ENCODE assay signal across 8 mouse cellular contexts in genomic region chr8:120666807-120667470, GRCm38 (mm10). TPM values are rescaled to one million over a fixed set of nuclear protein-coding genes. Genes with fewer than 3 reads are reported as not detected.
DNase-seq lines count a peak whose midpoint lies in the region; ATAC-seq lines count a peak whose summit lies in the region.

No protein-coding gene starts in this region.

- H3K36me3 ChIP-seq in lung, embryonic 15.5 days = peaks cover 22% of the 10 kb centered on the region
- H3K36me3 ChIP-seq in intestine, embryonic 14.5 days (ENCODE audit: control insufficient read depth, insufficient read depth, low read length) = peaks cover 27% of the 10 kb centered on the region
- H3K36me3 ChIP-seq in neural tube, embryonic 14.5 days (ENCODE audit: control insufficient read depth, insufficient read depth, low read length) = peaks cover 10% of the 10 kb centered on the region; the same call in 1 of the 2 replicates

- 3% methylated on average over 17 of the region's 17 CpGs for WGBS in lung, embryonic 15.5 days
- 4% methylated on average over 17 of the region's 17 CpGs for WGBS in intestine, embryonic 14.5 days
- 4% methylated on average over 17 of the region's 17 CpGs for WGBS in neural tube, embryonic 14.5 days

- H3K9ac ChIP-seq in lung, embryonic 15.5 days = peak overlapping the region; percentile 88
- H3K9ac ChIP-seq in intestine, embryonic 14.5 days (ENCODE audit: low read length) = peak overlapping the region; percentile 96
- H3K9ac ChIP-seq in neural tube, embryonic 14.5 days (replicated peaks; ENCODE audit: low read depth, low read length) = peak overlapping the region; percentile 94

- H3K4me3 ChIP-seq in lung, embryonic 15.5 days = peak overlapping the region; percentile 81
- H3K4me3 ChIP-seq in intestine, embryonic 14.5 days (ENCODE audit: low read depth, low read length) = peak overlapping the region; percentile 99
- H3K4me3 ChIP-seq in neural tube, embryonic 14.5 days (ENCODE audit: low read depth, low read length) = peak overlapping the region; percentile 93

- no peaks in the 10 kb centered on the region for H3K9me3 ChIP-seq in lung, embryonic 15.5 days
- H3K9me3 ChIP-seq in intestine, embryonic 14.5 days (ENCODE audit: control insufficient read depth, low read length) = no peaks in the 10 kb centered on the region
- no peaks in the 10 kb centered on the region for H3K9me3 ChIP-seq in neural tube, embryonic 14.5 days (ENCODE audit: control insufficient read depth, low read length)

- H3K4me2 ChIP-seq in lung, embryonic 15.5 days = peak overlapping the region; percentile 82
- peak overlapping the region; percentile 89 for H3K4me2 ChIP-seq in intestine, embryonic 14.5 days (ENCODE audit: low read length)
- H3K4me2 ChIP-seq in neural tube, embryonic 14.5 days (ENCODE audit: low read depth, low read length) = peak overlapping the region; percentile 90

- no peak for ATAC-seq in lung, embryonic 15.5 days (ENCODE audit: borderline replicate concordance, extremely low read depth, low FRiP score, low TSS enrichment)
- ATAC-seq in intestine, embryonic 14.5 days (replicated peaks; ENCODE audit: low FRiP score, low TSS enrichment, low read depth) = no peak
- ATAC-seq in neural tube, embryonic 14.5 days (ENCODE audit: low read depth) = no peak
- ATAC-seq in activated CD4-positive, CD25-positive, alpha-beta regulatory T cell, adult 4 months = no peak

- peaks cover 38% of the 10 kb centered on the region for H3K4me1 ChIP-seq in lung, embryonic 15.5 days
- peaks cover 24% of the 10 kb centered on the region for H3K4me1 ChIP-seq in intestine, embryonic 14.5 days (replicated peaks; ENCODE audit: control insufficient read depth, insufficient read depth, low read length)
- peaks cover 24% of the 10 kb centered on the region for H3K4me1 ChIP-seq in neural tube, embryonic 14.5 days (ENCODE audit: control insufficient read depth, insufficient read depth, low read length)

- no peaks in the 10 kb centered on the region for H3K27me3 ChIP-seq in lung, embryonic 15.5 days
- H3K27me3 ChIP-seq in intestine, embryonic 14.5 days (replicated peaks; ENCODE audit: control insufficient read depth, insufficient read depth, low read length) = no peaks in the 10 kb centered on the region
- peaks cover 3% of the 10 kb centered on the region; the same call in 1 of the 2 replicates for H3K27me3 ChIP-seq in neural tube, embryonic 14.5 days (ENCODE audit: control insufficient read depth, insufficient read depth, low read length)

- H3K27ac ChIP-seq in lung, embryonic 15.5 days = peak overlapping the region; percentile 30; the same call in 1 of the 2 replicates
- 0 out of 2 replicates have a peak overlapping the region, but pooled peaks have one; percentile 84 for H3K27ac ChIP-seq in intestine, embryonic 14.5 days (ENCODE audit: low read depth)
- H3K27ac ChIP-seq in neural tube, embryonic 14.5 days (ENCODE audit: low read depth, low read length) = no peak overlapping the region; the same call in 1 of the 2 replicates

- no peak for DNase-seq in lung, postnatal 25 days (ENCODE audit: low spot score)
- DNase-seq in embryo, embryonic 10 days (ENCODE audit: low spot score) = peak; percentile 39
- DNase-seq in intestine, embryonic 14.5 days (ENCODE audit: low spot score) = no peak
- DNase-seq in right cerebral cortex, postnatal 36 days (ENCODE audit: low spot score in 2 of 2) = no peak
- DNase-seq in layer of hippocampus, adult 8-10 months (ENCODE audit: low spot score in 2 of 2) = no peak

RNA-seq across cellular contexts. Expression of gene Gm27021, which starts 0.9 kb away (rescaled TPM):
- 2.3 TPM in 2 replicates for polyA plus RNA-seq in lung, embryonic 15.5 days (2015; fragmentation: Nextera tagmentation; extraction: Ambion mirVana)
- 0.62 and 1.7 TPM in 2 replicates for polyA plus RNA-seq in intestine, embryonic 14.5 days (2014; fragmentation: Nextera tagmentation; extraction: Ambion mirVana)
- 4.6 and 8.4 TPM in 2 replicates for polyA plus RNA-seq in neural tube, embryonic 14.5 days (2014; fragmentation: Nextera tagmentation; extraction: Ambion mirVana)
- polyA plus RNA-seq in activated CD4-positive, CD25-positive, alpha-beta regulatory T cell, adult 4 months (2017; shearing (Covaris generic)) = not detected
- under 1 TPM in 1 of 4 experiments, not detected in 3; 0.57 TPM for total RNA-seq in layer of hippocampus, adult 8-10 months (2022)

RNA-seq across cellular contexts. Expression of gene Cox4i1, which starts 1.1 kb away (rescaled TPM):
- 1,022 and 1,082 TPM in 2 replicates for polyA plus RNA-seq in lung, embryonic 15.5 days (2015; fragmentation: Nextera tagmentation; extraction: Ambion mirVana)
- 1,269 and 1,281 TPM in 2 replicates for polyA plus RNA-seq in intestine, embryonic 14.5 days (2014; fragmentation: Nextera tagmentation; extraction: Ambion mirVana)
- polyA plus RNA-seq in neural tube, embryonic 14.5 days (2014; fragmentation: Nextera tagmentation; extraction: Ambion mirVana) = 1,198 and 1,298 TPM in 2 replicates
- 1,000 to 10,000 TPM; 1,217 to 1,292 TPM for polyA plus RNA-seq in activated CD4-positive, CD25-positive, alpha-beta regulatory T cell, adult 4 months (2017; shearing (Covaris generic))
- total RNA-seq in layer of hippocampus, adult 8-10 months (2022) = 1,000 to 10,000 TPM; 1,017 to 1,068 (median 1,043) TPM

RNA-seq across cellular contexts. Expression of gene Emc8, which starts 1.4 kb away (rescaled TPM):
- 264 and 278 TPM in 2 replicates for polyA plus RNA-seq in lung, embryonic 15.5 days (2015; fragmentation: Nextera tagmentation; extraction: Ambion mirVana)
- 290 and 294 TPM in 2 replicates for polyA plus RNA-seq in intestine, embryonic 14.5 days (2014; fragmentation: Nextera tagmentation; extraction: Ambion mirVana)
- polyA plus RNA-seq in neural tube, embryonic 14.5 days (2014; fragmentation: Nextera tagmentation; extraction: Ambion mirVana) = 95.8 and 125 TPM in 2 replicates
- 10 to 100 TPM; 60.2 to 68.0 TPM for polyA plus RNA-seq in activated CD4-positive, CD25-positive, alpha-beta regulatory T cell, adult 4 months (2017; shearing (Covaris generic))
- 10 to 100 TPM; 65.3 to 85.6 (median 79.2) TPM for total RNA-seq in layer of hippocampus, adult 8-10 months (2022)

RNA-seq across cellular contexts. Expression of gene 1190005I06Rik, which starts 19.5 kb away (rescaled TPM):
- 5.1 and 5.8 TPM in 2 replicates for polyA plus RNA-seq in lung, embryonic 15.5 days (2015; fragmentation: Nextera tagmentation; extraction: Ambion mirVana)
- 1.6 and 2.8 TPM in 2 replicates for polyA plus RNA-seq in intestine, embryonic 14.5 days (2014; fragmentation: Nextera tagmentation; extraction: Ambion mirVana)
- polyA plus RNA-seq in neural tube, embryonic 14.5 days (2014; fragmentation: Nextera tagmentation; extraction: Ambion mirVana) = 9.9 and 10.0 TPM in 2 replicates
- not detected for polyA plus RNA-seq in activated CD4-positive, CD25-positive, alpha-beta regulatory T cell, adult 4 months (2017; shearing (Covaris generic))
- 10 to 100 TPM in 3 of 4 experiments, 1 to 10 TPM in 1; 8.4 to 16.2 (median 14.1) TPM for total RNA-seq in layer of hippocampus, adult 8-10 months (2022)
